Mouse (Mus musculus): ENCODE measurements around the gene Sox9. TPM values are rescaled to one million over a fixed set of nuclear protein-coding genes. Genes with fewer than 3 reads are reported as not detected.

Gene Sox9
- total and polyA plus RNA-seq, 2 experiments = 0.18 to 1.8 TPM

- H3K9ac ChIP-seq (ENCODE audit: low read depth, low read length) = no peak overlapping the region
- no peaks in the 10 kb centered on the region for H3K79me2 ChIP-seq (ENCODE audit: control insufficient read depth, insufficient read depth, low read length)
- H3K4me1 ChIP-seq (ENCODE audit: control insufficient read depth, insufficient read depth, low read length) = no peaks in the 10 kb centered on the region
- no peak overlapping the region for H3K27ac ChIP-seq (replicated peaks; ENCODE audit: insufficient read depth, low read depth, low read length)
- TF ChIP-seq POLR2A (IDR thresholded peaks at IDR 0.05; ENCODE audit: extremely low read depth, insufficient read depth, low read length) (no peak), CTCF (IDR thresholded peaks at IDR 0.05; ENCODE audit: low read depth, low read length) (no peak)
- H3K36me3 ChIP-seq (ENCODE audit: control insufficient read depth, insufficient read depth, low read length) = no peaks in the 10 kb centered on the region
- no peak overlapping the region for H3K4me3 ChIP-seq (ENCODE audit: insufficient read depth, low read depth, low read length)
- no peak for DNase-seq (ENCODE audit: extremely low read depth, low read depth, low spot score)
- WGBS = 71% methylated on average over 11 of the region's 11 CpGs
- H3K27me3 ChIP-seq (ENCODE audit: control insufficient read depth, insufficient read depth, low read length) = no peaks in the 10 kb centered on the region
Observed at GRCm38 (mm10) chr11:112834245-112835005, 52.4 kb downstream of the Sox9 start.

- Histone ChIP-seq H3K27me3 (ENCODE audit: control insufficient read depth, insufficient read depth, low read length) (no peaks in the 10 kb centered on the region), H3K36me3 (ENCODE audit: control insufficient read depth, insufficient read depth, low read length) (no peaks in the 10 kb centered on the region), H3K27ac (replicated peaks; ENCODE audit: insufficient read depth, low read depth, low read length) (no peak overlapping the region), H3K4me3 (ENCODE audit: insufficient read depth, low read depth, low read length) (no peak overlapping the region), H3K4me1 (ENCODE audit: control insufficient read depth, insufficient read depth, low read length) (no peaks in the 10 kb centered on the region), H3K9ac (ENCODE audit: low read depth, low read length) (no peak overlapping the region), H3K79me2 (ENCODE audit: control insufficient read depth, insufficient read depth, low read length) (no peaks in the 10 kb centered on the region)
- WGBS = 72% methylated on average over 7 of the region's 7 CpGs
- TF ChIP-seq CTCF (IDR thresholded peaks at IDR 0.05; ENCODE audit: low read depth, low read length) = no peak
- no peak for TF ChIP-seq POLR2A (IDR thresholded peaks at IDR 0.05; ENCODE audit: extremely low read depth, insufficient read depth, low read length)
- DNase-seq (ENCODE audit: extremely low read depth, low read depth, low spot score) = no peak
Observed at GRCm38 (mm10) chr11:112835468-112836092, 53.6 kb downstream of the Sox9 start.

Data from liver, adult 2 months (tissue).